Mouse (Mus musculus): Measurements from ENCODE around the gene Rdh5.

Rdh5 gene

DNA sequence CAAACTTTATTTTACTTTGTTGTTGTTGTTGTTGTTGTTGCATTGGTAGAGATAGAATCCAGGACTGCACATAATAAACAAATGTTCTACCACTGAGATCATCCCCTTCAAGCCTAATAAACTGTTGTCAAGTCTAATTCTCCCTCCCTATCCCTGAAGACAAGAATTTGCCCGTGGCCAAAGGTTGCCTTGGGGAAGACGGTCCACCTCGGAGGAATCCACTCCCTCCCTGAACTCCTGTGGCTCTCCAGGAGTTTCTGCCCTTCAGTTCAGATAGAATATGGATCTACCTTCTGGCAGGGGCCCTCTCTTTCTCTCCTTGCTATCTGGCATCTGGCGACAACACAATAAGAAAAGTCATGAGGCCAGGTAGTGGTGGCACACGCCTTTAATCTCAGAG is 17.9 kb downstream of the Rdh5 start:
- no peak for DNase-seq (ENCODE audit: extremely low spot score)

DNA sequence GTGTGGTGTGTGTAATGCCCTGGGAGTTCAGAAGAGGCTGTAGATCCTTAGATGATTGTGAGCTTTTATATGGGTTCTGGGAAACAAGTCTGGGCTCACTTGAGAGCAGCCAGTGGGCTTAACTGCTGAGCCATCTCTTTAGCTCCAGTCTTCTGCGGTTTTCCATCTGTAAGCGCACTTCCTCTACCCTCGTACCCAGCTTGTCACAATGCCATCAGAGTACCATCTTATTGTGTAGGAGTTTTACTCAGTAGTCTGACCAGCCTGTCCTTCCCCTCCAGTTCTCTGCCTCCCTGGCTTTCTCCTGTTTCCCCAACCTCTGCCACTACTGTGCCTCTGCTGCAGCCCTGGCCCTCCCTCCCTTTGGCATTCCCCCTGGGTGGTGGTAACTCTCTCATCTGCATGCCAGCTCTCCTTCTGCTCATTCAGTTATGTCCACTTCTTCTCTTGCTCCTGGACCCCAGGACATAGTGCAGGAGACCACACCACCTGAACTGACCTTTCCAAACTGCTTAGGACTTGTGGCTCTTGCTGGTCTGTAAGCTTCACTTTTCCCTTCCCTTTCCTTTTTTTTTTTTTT is 20.2 kb downstream of the Rdh5 start:
- no peak for DNase-seq (ENCODE audit: extremely low spot score)

DNA sequence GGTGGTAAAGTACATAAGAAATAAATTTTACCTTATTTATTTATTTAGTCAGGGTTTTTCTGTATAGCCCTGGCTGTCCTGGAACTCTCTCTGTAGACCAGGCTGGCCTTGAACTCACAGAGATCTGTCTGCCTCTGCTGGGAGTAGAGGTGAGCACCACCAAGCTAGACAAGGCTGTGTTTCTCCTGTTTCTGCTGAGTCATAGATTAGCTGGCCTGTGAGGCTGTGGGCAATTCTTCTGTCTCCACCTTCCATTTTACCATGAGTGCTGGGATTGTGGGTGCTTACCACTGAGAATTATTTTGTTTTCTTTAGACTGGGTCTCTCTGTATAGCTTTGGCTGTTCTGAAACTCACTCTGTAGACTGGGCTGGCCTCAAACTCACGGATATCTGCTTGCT is 21.3 kb downstream of the Rdh5 start:
- no peak for DNase-seq (ENCODE audit: extremely low spot score)

DNA sequence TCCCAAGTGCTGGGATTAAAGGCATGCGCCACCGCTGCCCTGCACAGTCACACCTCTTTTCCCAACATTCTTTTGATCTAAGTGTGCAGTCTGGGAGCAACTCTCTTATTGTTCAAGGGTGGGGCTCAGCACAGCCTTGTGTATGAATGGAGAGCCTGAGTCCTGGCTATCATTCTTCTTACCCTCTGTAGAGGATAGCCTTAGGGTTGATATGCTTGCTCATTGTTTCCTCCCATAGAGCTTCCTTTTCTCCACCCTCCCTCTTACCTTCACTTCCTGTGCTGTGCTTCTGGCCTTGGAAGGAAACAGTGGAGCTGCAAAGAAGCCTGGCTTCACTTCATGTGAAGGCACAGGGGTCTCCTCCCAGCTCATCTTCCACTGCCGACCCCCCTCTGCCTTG is 22.0 kb downstream of the Rdh5 start, which contains the start of gene Cd63:
TSS of gene Cd63 (plus strand) at position 292 of the 400 bp plus-strand sequence.
- DNase-seq (ENCODE audit: extremely low spot score): no peak

DNA sequence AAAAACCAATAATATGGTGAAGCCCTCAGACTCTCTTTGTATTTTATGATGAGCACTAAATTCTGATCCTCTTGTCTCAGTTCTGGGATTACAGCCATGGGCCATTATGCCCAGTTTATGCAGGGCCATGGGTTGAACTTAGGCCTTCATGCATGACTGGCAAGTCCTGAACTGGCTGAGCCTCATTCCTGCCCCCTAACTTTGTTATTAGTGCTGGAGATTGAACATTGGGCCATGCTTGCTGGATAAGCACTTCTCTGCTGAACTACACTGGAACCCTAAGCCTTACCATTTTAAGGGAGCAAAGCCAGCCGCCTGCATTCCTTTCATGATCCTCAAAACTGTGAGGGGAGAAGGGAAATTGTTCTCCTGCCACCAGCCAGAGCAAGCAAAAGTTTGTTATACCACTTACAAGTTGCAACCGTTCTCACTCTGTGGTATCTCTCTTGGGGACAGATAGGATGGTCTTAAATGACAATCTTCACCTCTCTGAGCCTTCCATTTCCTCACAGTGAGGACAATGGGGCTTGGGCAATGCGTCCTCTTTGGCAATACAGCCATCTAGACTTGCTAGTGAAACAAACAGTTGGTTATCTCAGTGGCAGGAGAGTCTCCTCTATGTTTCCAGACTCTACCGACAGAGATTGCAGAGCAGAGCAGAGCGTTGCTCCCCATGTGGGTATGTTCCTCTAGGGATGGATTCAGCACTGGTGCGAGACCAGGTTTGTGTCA is 22.8 kb downstream of the Rdh5 start:
- no peak for DNase-seq (ENCODE audit: extremely low spot score)

DNA sequence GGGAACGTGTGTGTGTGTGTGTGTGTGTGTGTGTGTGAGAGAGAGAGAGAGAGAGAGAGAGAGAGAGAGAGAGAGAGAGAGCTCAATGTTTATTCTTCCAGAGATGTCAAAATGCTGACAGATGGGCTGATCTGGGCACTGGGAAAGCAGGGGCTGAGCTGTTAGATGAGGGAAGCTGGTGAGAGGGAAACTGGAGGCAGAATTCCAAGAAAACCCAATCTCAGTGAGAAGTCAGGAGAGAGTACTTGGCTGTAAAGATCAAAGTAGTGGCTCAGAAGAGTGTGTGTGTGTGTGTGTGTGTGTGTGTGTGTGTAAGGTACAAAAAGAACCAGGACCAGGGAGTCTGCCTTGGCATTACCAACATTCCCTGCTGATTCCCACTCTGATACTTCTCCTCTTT is 25.2 kb downstream of the Rdh5 start:
- no peak for DNase-seq (ENCODE audit: extremely low spot score)

DNA sequence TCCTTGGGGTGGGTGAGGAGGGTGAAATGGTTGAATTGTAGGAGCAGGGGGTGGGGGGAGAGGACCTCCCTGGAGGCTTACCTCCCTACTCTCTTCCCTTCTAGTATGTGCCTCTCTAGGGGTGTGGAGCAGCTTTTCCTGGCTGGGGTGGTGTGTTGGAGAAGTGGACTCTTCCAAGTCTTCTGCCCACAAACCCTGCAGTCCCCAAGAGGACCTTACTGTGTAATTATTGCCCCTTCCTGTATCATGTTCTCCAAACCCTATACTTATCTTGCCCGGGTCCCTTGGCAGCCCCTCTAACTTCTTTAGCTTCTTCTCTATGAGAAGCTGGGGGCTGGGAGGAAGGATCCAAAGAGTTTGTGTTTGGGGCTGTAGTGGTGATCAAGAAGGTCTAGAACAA is 25.9 kb downstream of the Rdh5 start:
- DNase-seq (ENCODE audit: extremely low spot score): no peak

- no peak for DNase-seq (ENCODE audit: extremely low spot score)
Observed at GRCm38 (mm10) chr10:128895952-128896693, 26.6 kb downstream of the Rdh5 start.

GRCm38 (mm10) chr10:128895437-128895836 is 27.3 kb downstream of the Rdh5 start:
- peak; percentile 85 for DNase-seq (ENCODE audit: extremely low spot score)

- DNase-seq (ENCODE audit: extremely low spot score): no peak
Observed at GRCm38 (mm10) chr10:128892246-128892645, 30.4 kb downstream of the Rdh5 start.

DNA sequence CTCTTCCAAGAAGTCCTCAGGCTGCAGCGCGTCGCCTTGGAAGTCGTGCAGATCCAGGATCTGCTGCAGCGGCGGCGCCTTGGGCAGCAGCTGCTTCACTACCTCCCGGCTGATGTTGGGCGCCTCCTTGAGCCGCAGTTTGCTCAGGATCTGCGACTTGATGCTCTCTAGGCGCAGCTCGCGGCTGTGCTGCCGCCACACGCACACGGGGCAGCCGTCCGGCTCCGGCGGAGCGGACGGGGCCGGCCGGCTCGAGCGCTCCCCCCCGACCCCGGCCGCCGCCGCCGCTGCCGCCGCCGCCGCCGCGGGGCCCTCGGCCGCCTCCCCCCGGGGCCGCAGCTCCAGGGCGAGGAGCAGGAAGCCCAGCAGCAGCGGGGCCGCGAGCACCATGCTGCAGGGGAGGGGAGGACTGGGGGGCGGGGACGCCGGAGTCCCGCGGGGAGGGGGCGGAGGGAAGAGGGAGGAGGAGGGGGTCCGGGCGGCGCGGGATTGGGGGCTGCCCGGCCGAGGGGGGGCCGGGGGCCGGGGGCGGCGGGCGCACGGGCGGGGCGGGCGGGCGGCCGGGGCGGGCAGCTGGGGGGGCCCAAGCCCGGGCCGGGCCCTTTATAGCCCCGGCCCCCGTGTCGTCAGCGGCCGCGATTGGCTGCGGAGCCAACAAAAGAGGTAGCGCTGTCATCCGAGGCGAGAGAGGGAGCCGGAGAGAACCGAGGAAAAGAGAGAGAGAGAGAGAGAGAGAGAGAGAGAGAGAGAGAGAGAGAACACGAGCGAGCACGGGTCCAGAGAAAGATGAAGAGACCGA is 31.2 kb downstream of the Rdh5 start, which contains the start of gene Gdf11:
TSS of gene Gdf11 (minus strand) at position 423 of the 799 bp plus-strand sequence.
- DNase-seq (ENCODE audit: extremely low spot score): peak; percentile 83

DNA sequence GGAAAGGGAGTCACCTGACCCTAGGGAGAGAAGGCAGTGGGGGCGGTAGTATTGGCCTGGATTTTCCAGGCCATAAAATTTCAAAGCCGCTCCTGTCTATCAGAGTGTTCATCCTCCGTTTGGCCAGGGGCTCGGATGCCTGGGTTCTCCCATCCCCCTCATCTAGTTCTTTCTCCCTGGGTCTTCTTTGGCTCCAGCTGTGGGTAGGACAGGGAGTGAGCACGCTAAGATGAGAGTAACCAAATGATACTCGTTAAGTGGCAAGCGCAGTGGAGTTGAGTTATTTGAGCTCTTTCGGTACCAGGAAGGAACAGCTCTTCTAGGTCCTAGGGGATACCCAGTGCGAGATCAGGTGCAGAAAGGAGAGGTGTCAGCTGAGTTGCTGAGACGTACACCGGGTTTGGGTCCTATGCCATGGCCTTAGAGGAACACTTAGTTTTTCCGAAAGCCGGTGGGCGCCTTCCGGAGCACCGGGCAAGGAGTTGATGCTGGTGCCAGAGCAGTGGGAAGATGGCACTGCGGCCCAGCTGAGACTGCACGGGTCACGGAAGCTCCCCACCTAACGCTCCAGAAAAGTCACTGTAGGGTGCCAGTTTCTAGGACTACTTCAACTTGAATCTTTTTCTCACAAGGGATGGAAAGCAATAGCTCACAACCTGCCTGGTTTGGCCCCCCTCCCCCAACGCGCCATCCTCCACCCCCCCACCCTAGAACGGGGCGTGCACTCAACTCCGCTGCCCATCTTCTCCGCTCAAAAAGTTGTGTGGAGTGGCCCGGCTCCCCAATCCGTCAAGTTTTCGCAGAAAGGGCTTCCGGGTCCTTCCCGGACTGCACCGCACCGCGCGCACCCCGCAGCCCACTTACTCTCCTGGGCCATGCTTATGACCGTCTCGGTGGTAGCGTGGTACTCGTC is 32.0 kb downstream of the Rdh5 start:
- DNase-seq (ENCODE audit: extremely low spot score): peak; percentile 48

- no peak for DNase-seq (ENCODE audit: extremely low spot score)
Observed at GRCm38 (mm10) chr10:128889846-128890245, 32.8 kb downstream of the Rdh5 start.

- peak; percentile 86 for DNase-seq (ENCODE audit: extremely low spot score)
Observed at GRCm38 (mm10) chr10:128888941-128889827, 33.5 kb downstream of the Rdh5 start.

DNA sequence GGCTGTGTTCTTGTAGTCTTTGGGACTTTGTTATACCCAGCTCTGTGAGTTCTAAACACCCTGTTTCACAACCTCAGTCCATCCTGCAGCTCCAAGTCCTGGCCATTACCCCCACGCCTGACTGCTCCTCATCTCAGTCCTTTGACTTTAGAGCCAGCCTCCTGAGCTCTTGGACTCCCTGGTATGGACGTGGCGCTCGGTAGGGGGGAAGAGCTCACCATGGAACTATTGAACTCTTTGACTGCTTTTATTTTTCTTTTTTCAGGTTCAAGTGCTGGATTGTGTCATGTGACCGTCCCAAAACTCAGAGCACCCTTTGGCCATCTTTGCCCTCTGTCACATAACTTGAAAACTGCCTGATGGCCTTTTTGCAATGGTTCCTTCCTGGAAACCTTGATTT is 40.6 kb downstream of the Rdh5 start:
- DNase-seq (ENCODE audit: extremely low spot score): no peak

- DNase-seq (ENCODE audit: extremely low spot score): no peak
Observed at GRCm38 (mm10) chr10:128878811-128879210, 43.9 kb downstream of the Rdh5 start.

DNA sequence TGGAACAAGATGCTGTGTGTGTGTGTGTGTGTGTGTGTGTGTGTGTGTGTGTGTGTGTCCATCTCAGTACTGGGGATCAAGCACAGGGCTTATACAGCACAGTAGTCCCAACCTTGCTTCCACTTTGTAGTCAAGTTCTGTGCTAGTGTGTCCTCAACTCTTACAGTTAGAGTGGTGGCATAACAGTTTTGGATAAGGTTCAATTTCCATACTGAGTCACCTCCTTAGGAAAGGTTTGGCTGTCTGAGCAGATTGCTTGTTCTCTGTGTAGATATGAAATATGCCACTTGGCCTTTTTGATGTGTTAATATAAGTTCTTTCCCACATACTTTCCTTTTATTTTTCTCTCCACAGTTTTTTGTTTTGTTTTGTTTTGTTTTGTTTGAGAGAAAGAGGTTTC is 44.4 kb downstream of the Rdh5 start:
- no peak for DNase-seq (ENCODE audit: extremely low spot score)

GRCm38 (mm10) chr10:128870341-128870740 is 52.3 kb downstream of the Rdh5 start:
- DNase-seq (ENCODE audit: extremely low spot score): no peak

DNA sequence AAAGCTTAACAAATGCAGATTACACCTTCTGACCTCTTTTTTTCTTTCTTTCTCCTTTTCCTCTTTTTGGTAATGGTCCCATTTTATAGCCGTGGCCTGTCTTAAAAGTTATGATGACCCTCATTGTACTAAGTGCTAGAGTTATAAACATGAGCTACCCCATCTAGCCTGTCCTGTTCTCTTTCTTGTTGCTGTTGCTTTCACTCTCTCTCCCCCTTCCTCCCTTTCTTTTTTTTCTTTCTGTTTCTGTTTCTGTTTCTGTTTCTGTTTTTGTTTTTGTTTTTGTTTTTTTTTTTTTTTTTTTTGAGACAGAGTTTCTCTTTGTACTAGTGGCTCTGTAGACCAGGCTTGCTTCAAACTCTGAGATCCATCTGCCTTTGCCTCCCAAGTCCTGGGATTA is 56.2 kb downstream of the Rdh5 start:
- DNase-seq (ENCODE audit: extremely low spot score): no peak

- DNase-seq (ENCODE audit: extremely low spot score): no peak
Observed at GRCm38 (mm10) chr10:128866042-128866441, 56.6 kb downstream of the Rdh5 start.

Data from embryo, embryonic 9.5 days (tissue).